Mouse (Mus musculus) monocyte, adult 5-6 weeks (primary cell): ENCODE results near the gene Chn1. TPM values are rescaled to one million over a fixed set of nuclear protein-coding genes. Genes with fewer than 3 reads are reported as not detected.

Source experiments
- ATAC-seq: fragments of 153-309, 156-312 bp; replicated peaks from 2 replicates; pipeline ENCODE4 v1.8.0; 2017; ENCODE audit warnings: mild to moderate bottlenecking; ENCODE audit not compliant: low TSS enrichment, insufficient number of reproducible peaks, severe bottlenecking, poor library complexity, low FRiP score
- total RNA-seq: library from RNA; stranded (forward); fragments of 200-1000, 200-491, 200-594 nt; gene quantifications from 3 replicates; pipeline ENCODE4 v1.2.3, GENCODE M21; 2017

Gene Chn1
- total RNA-seq, 1 experiment from 2014 or later = not detected

GRCm38 (mm10) chr2:73607146-73607545 lies 168.0 kb downstream of the Chn1 start:
- no peak for ATAC-seq

DNA sequence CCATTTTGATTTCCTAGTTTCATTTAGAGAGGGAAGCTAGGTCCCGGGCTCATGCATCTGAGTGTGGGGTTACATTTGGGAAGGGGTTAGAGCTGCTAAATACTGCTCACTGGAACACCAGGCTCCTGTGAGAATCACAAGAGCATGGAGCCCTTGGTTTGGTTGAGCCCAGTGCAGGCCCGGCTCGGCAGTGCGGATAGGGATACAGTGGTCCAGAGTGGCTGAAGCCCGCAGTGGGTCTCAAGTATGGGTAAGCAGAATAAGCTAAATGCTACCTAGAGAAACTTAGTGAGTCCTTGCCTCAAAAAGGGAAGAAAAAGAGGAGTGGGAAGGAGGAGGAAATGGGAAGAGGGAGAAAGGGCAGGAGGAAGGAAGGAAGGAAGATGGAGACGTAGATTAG lies 168.5 kb downstream of the Chn1 start:
- no peak for ATAC-seq

DNA sequence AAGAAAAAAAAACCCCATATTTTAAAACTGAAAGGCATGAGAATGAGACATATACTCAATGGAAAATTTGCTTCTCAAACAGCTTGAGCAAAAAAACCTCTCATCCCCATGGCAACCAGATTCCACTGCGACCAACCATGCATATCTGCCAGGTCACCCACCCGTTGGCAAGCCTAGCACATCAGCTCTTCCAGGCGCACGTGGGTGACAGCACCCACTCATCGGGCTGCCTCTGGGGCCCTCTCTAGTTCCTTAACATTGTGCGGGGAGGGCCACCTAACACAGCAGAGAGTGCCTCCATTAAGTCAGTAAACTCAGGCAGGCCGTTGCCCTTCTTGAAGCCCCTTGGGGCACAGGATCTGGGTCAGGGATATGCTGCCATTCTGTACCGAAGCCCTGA lies 170.1 kb downstream of the Chn1 start:
- no peak for ATAC-seq

- ATAC-seq = no peak
Measured at GRCm38 (mm10) chr2:73604579-73604978, 170.6 kb downstream of the Chn1 start.

- ATAC-seq = no peak
Measured at GRCm38 (mm10) chr2:73600650-73601049, 174.5 kb downstream of the Chn1 start.

GRCm38 (mm10) chr2:73597772-73598171 lies 177.4 kb downstream of the Chn1 start:
- 0 out of 2 replicates have a peak, but pooled peaks have one; percentile 56 for ATAC-seq

- no peak for ATAC-seq
Measured at GRCm38 (mm10) chr2:73596786-73597185, 178.4 kb downstream of the Chn1 start.

DNA sequence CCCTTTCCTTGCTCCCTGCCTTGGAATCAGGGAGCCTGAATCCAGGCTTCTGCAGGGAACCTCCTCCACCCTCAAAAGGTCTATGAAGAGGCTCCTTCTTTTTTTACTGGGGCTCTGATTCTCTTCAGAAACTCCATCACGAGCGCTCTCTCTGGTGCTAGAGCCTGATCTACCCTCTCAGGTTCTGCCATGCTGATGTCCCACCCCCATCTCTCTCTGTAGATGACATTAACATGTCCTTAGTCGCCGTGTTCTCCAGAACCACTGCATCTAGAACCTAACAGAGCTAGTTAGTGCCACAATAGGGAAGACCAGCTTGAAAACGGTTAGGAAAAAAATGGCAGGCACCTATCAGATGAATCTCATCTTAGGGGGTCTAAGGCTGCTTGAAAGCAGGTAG lies 178.8 kb downstream of the Chn1 start:
- ATAC-seq = no peak

- ATAC-seq = no peak
Measured at GRCm38 (mm10) chr2:73593101-73593439, 182.1 kb downstream of the Chn1 start.

DNA sequence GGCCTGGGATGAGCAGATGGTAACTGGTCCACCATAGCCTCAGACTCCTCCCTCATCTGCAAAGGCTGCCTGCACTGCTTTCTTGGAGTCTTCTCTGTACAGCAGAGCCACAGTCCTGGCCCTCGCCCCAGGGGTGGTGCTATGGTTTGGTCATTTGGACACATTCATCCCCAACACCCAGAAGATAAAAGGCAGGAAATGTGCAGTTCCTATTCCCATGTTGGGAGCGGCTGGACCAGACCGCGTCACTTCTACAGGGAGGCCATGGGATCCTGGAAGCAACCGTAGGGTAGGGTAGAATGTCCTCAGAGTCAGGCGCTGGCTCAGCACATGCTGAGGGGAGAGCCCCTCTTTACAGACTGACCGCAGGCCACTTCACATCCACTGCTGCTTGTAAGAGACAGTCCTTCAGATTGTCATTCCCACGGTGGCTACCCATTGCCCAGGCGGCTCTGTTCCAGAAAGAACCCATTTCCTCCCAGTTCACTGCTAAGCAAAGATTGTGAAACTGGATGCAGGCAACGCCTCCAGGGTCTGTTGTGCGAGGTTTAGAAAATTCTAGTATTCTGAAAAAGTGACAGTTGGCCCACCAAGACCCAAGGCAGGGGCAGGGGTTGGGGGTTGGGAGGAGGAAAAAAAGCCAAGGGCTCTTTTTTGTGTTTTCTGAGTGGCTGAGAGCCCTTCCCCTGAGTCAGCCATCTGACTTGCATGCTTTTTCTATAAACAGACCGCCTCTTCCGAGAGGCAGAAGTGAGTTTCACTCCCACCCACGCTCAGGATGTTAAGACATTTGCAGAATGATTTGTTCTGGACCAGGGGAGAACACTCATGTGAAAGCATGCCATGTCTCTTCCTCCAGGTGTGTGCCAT lies 182.7 kb downstream of the Chn1 start:
- ATAC-seq = no peak

GRCm38 (mm10) chr2:73591246-73591645 lies 183.9 kb downstream of the Chn1 start:
- no peak for ATAC-seq

GRCm38 (mm10) chr2:73590106-73590505 lies 185.0 kb downstream of the Chn1 start:
- ATAC-seq = no peak

- ATAC-seq = no peak
Measured at GRCm38 (mm10) chr2:73588951-73589350, 186.2 kb downstream of the Chn1 start.

DNA sequence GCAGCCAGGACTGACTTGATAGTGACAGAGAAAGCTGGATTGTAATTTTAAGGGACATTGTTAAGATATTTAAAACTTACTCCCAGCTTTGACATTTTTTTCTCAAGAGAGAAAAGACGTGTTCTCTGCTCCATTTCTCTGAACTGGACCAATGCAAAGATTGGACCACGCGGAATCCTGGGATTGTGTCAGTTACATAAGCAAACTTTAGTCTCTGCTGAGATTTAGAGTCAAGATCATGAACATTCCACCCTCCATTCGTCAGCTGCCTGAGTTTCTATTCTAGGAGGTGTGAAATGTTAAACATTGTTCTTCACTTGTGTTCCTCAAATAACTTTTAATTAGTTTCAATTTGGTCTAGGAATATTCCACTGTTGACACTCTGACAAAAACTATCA lies 188.0 kb downstream of the Chn1 start:
- ATAC-seq = no peak

GRCm38 (mm10) chr2:73586392-73587108 lies 188.6 kb downstream of the Chn1 start:
- ATAC-seq = no peak

GRCm38 (mm10) chr2:73585347-73585831 lies 189.8 kb downstream of the Chn1 start:
- ATAC-seq = no peak

- 0 out of 2 replicates have a peak, but pooled peaks have one; percentile 51 for ATAC-seq
Measured at GRCm38 (mm10) chr2:73584645-73585346, 190.3 kb downstream of the Chn1 start.

- no peak for ATAC-seq
Measured at GRCm38 (mm10) chr2:73580720-73581119, 194.4 kb downstream of the Chn1 start.

DNA sequence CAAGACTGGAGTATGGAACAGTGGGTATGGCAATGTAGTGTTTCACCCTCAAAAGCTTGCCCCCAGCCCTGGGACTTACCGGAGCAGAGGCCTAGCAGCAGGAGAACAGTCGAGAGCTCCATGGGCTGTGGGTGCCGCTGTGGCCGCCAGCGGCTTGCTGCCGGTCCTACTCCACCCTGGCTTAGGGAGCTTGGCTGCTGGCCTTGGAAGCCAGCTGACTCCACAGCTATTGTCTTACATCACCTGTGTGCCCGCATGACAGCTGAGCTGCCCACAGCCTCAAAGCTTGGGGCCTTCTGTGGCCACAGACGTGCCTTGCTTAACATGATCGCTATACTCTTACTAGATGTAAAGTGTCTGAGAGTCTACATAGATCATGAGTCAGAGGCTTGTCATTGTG lies 195.0 kb downstream of the Chn1 start, which contains the start of gene Chrna1:
Chrna1 (minus strand) TSS at position 173 of the 400 bp plus-strand sequence.
- no peak for ATAC-seq
